ENCODE assay signal across 7 mouse cellular contexts in the genomic region with DNA sequence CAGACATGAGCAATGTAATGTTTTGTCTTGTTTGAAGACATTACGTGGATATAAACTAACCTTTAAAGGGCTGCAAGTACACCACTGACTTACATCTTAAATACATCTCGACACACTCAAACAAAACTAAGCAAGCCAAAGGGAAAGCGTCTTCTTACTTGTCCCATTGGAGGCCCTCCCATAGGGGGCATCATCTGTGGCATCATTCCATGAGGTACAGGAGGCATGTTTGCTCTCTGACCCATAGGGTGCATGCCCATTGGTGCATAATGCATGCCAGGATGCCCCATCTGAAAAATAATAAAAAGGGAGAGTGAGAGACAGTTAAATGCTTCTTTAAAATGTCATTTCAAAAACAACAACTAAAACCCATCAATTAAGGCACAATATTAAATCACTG. TPM values are rescaled to one million over a fixed set of nuclear protein-coding genes. Genes with fewer than 3 reads are reported as not detected.
DNase-seq lines count a peak whose midpoint lies in the region; ATAC-seq and TF ChIP-seq lines count a peak whose summit lies in the region.

No protein-coding gene starts in this region.

- no peak for ATAC-seq in lung, embryonic 16.5 days (ENCODE audit: low read depth)
- no peak for ATAC-seq in forebrain, embryonic 12.5 days (ENCODE audit: low FRiP score)
- ATAC-seq in limb, embryonic 14.5 days (ENCODE audit: low FRiP score, low read depth) = no peak

- WGBS in lung, embryonic 16.5 days = 57% methylated on average over 3 of the region's 3 CpGs
- 76% methylated on average over 3 of the region's 3 CpGs for WGBS in bone marrow, adult 2 months
- WGBS in forebrain, embryonic 12.5 days = 81% methylated on average over 3 of the region's 3 CpGs
- WGBS in limb, embryonic 14.5 days = 75% methylated on average over 3 of the region's 3 CpGs

- H3K27me3 ChIP-seq in lung, embryonic 16.5 days (ENCODE audit: control insufficient read depth, insufficient read depth, low read depth, low read length) = no peaks in the 10 kb centered on the region
- H3K27me3 ChIP-seq in forebrain, embryonic 12.5 days = no peaks in the 10 kb centered on the region
- H3K27me3 ChIP-seq in limb, embryonic 14.5 days (ENCODE audit: control insufficient read depth, insufficient read depth, low read length) = no peaks in the 10 kb centered on the region
- H3K27me3 ChIP-seq in splenic B cell, adult 2 months (ENCODE audit: control insufficient read depth, insufficient read depth, low read length, poor library complexity, severe bottlenecking) = no peaks in the 10 kb centered on the region

- H3K4me2 ChIP-seq in lung, embryonic 16.5 days (ENCODE audit: low read depth, low read length) = peak overlapping the region; percentile 55
- H3K4me2 ChIP-seq in forebrain, embryonic 12.5 days = peak overlapping the region; percentile 58
- H3K4me2 ChIP-seq in limb, embryonic 14.5 days (replicated peaks; ENCODE audit: low read depth, low read length, severe bottlenecking) = peak overlapping the region; percentile 54

- no peak for TF ChIP-seq POLR2A in bone marrow, adult 2 months (IDR thresholded peaks at IDR 0.05; ENCODE audit: borderline replicate concordance, control insufficient read depth, low read depth, low read length)
- TF ChIP-seq POLR2A in limb, embryonic 14.5 days (IDR thresholded peaks at IDR 0.05; ENCODE audit: borderline replicate concordance, extremely low read depth, insufficient read depth, insufficient read length) = no peak

- TF ChIP-seq CTCF in bone marrow, adult 2 months (IDR thresholded peaks at IDR 0.05; ENCODE audit: control insufficient read depth, insufficient read depth, low read length) = no peak

- H3K27ac ChIP-seq in lung, embryonic 16.5 days (ENCODE audit: low read length) = no peak overlapping the region
- no peak overlapping the region for H3K27ac ChIP-seq in bone marrow, adult 2 months (ENCODE audit: control insufficient read depth, insufficient read depth, low read depth, low read length, poor library complexity)
- no peak overlapping the region for H3K27ac ChIP-seq in forebrain, embryonic 12.5 days
- H3K27ac ChIP-seq in limb, embryonic 14.5 days (replicated peaks; ENCODE audit: low read depth, low read length) = no peak overlapping the region

- H3K4me3 ChIP-seq in lung, embryonic 16.5 days (ENCODE audit: low read length) = peak overlapping the region; percentile 29
- peak overlapping the region; percentile 56 for H3K4me3 ChIP-seq in bone marrow, adult 2 months (replicated peaks; ENCODE audit: control insufficient read depth, low read depth, low read length)
- peak overlapping the region; percentile 87 for H3K4me3 ChIP-seq in forebrain, embryonic 12.5 days (replicated peaks)
- peak overlapping the region; percentile 73 for H3K4me3 ChIP-seq in limb, embryonic 14.5 days (replicated peaks; ENCODE audit: low read length)

- H3K9ac ChIP-seq in lung, embryonic 16.5 days (ENCODE audit: low read length) = no peak overlapping the region
- H3K9ac ChIP-seq in forebrain, embryonic 12.5 days = 0 out of 2 replicates have a peak overlapping the region, but pooled peaks have one; percentile 38
- no peak overlapping the region for H3K9ac ChIP-seq in limb, embryonic 14.5 days (ENCODE audit: low read depth, low read length, severe bottlenecking)

- H3K36me3 ChIP-seq in lung, embryonic 16.5 days (ENCODE audit: control insufficient read depth, insufficient read depth, low read length) = peaks cover 5% of the 10 kb centered on the region
- H3K36me3 ChIP-seq in forebrain, embryonic 12.5 days (replicated peaks) = peaks cover 3% of the 10 kb centered on the region
- peaks cover 17% of the 10 kb centered on the region for H3K36me3 ChIP-seq in limb, embryonic 14.5 days (ENCODE audit: control insufficient read depth, insufficient read depth, low read length)
- no peaks in the 10 kb centered on the region for H3K36me3 ChIP-seq in splenic B cell, adult 2 months (ENCODE audit: control insufficient read depth, insufficient read depth, low read length, poor library complexity, severe bottlenecking)

- no peaks in the 10 kb centered on the region for H3K9me3 ChIP-seq in lung, embryonic 16.5 days (ENCODE audit: control insufficient read depth, low read length)
- H3K9me3 ChIP-seq in forebrain, embryonic 12.5 days = no peaks in the 10 kb centered on the region
- H3K9me3 ChIP-seq in limb, embryonic 14.5 days (ENCODE audit: control insufficient read depth, low read length) = no peaks in the 10 kb centered on the region

- peaks cover 12% of the 10 kb centered on the region for H3K4me1 ChIP-seq in lung, embryonic 16.5 days (replicated peaks; ENCODE audit: control insufficient read depth, insufficient read depth, low read length)
- H3K4me1 ChIP-seq in bone marrow, adult 2 months (ENCODE audit: control insufficient read depth, insufficient read depth, low read length) = peaks cover 2% of the 10 kb centered on the region
- H3K4me1 ChIP-seq in forebrain, embryonic 12.5 days = peaks cover 23% of the 10 kb centered on the region
- H3K4me1 ChIP-seq in limb, embryonic 14.5 days (ENCODE audit: control insufficient read depth, insufficient read depth, low read length) = peaks cover 11% of the 10 kb centered on the region

- no peak for DNase-seq in lung, adult 18-20 months
- DNase-seq in limb, embryonic 14.5 days (ENCODE audit: low spot score) = no peak
- DNase-seq in splenic B cell, adult 2 months (ENCODE audit: low read depth, low spot score) = peak; percentile 22
- no peak for DNase-seq in right cerebral cortex, postnatal 10 days (ENCODE audit: low spot score in 2 of 2)

RNA-seq across cellular contexts. Expression of a gene that starts 1.3 kb away (rescaled TPM):
- polyA plus RNA-seq in lung, embryonic 16.5 days (2015; fragmentation: Nextera tagmentation; extraction: Ambion mirVana) = 129 and 141 TPM in 2 replicates
- 53.6 and 83.0 TPM in 2 replicates for polyA plus RNA-seq in bone marrow, adult 2 months (2011; ENCODE audit: insufficient read depth, insufficient read length, low replicate concordance, missing spikeins)
- polyA plus RNA-seq in forebrain, embryonic 12.5 days (2016; fragmentation: Nextera tagmentation; extraction: Ambion mirVana) = 175 and 176 TPM in 2 replicates
- polyA plus RNA-seq in limb, embryonic 14.5 days (2012; rRNA removed) = 26.1 and 29.8 TPM in 2 replicates
- 150 and 159 TPM in 2 replicates for polyA plus RNA-seq in limb, embryonic 14.5 days (2014; fragmentation: Nextera tagmentation; extraction: Ambion mirVana)

RNA-seq across cellular contexts. Expression of a gene that starts 1.7 kb away (rescaled TPM):
- polyA plus RNA-seq in lung, embryonic 16.5 days (2015; fragmentation: Nextera tagmentation; extraction: Ambion mirVana) = 48.2 and 57.4 TPM in 2 replicates
- 15.0 and 17.6 TPM in 2 replicates for polyA plus RNA-seq in bone marrow, adult 2 months (2011; ENCODE audit: insufficient read depth, insufficient read length, low replicate concordance, missing spikeins)
- 78.6 and 79.9 TPM in 2 replicates for polyA plus RNA-seq in forebrain, embryonic 12.5 days (2016; fragmentation: Nextera tagmentation; extraction: Ambion mirVana)
- polyA plus RNA-seq in limb, embryonic 14.5 days (2012; rRNA removed) = 38.8 and 41.9 TPM in 2 replicates
- 41.3 and 44.4 TPM in 2 replicates for polyA plus RNA-seq in limb, embryonic 14.5 days (2014; fragmentation: Nextera tagmentation; extraction: Ambion mirVana)

Comparison
In these comparisons a context has a peak if more than half of its experiments do, and no peak if none do; other contexts are left out.
1. H3K4me3 ChIP-seq: peak in every context shown above with its lines; median percentile 87 in forebrain, embryonic 12.5 days; 73 in limb, embryonic 14.5 days; 56 in bone marrow, adult 2 months; 29 in lung, embryonic 16.5 days.